Mouse (Mus musculus): ENCODE results near the gene Prl2c3.
"Not testable (repeated sequence)": the region's sequence is repeated elsewhere in the genome, so short reads cannot be mapped to it uniquely, and the experiment has no call there.

The Prl2c3 gene

DNA sequence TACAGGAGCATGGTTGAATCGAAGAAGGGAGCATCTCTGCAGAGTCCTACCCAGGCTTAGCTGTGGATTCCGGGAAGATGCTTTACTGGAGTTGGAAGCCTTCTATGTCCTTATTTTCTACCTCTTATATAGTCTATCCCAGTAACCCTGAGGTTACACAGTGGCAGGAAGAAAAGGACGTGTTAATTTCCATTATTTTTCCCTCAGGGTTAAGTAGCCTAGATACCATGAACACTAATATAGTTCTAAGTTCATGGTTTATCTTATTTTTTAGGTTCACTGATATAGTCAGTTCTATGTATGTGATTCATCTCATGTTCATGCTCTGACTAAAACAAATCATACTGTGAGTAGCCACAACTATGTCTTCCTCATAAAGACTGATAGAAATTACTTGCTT lies at the start of gene Prl2c3:
TSS of gene Prl2c3 (minus strand) at position 101 of the 400 bp plus-strand sequence.
- not testable (repeated sequence) for DNase-seq (ENCODE audit: low spot score)

DNA sequence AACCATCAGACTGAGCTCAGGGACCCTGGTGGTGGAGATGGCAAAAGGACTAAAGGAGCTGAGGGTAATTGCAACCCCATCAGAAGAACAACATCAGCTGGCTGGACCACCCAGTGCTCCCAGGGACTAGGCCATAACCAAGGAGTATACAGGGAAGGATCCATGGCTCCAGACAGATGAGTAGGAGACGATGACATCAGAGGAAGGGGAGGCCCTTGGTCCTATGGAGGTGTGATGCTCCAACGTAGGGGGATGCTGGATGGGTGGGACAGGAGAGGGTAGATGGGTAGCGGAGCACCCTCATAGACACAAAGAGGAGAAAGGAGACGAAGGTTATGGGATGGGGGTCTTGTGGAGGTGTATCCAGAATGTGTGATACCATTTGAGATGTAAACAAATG lies 48.4 kb upstream of the Prl2c3 start:
- not testable (repeated sequence) for DNase-seq (ENCODE audit: low spot score)

DNA sequence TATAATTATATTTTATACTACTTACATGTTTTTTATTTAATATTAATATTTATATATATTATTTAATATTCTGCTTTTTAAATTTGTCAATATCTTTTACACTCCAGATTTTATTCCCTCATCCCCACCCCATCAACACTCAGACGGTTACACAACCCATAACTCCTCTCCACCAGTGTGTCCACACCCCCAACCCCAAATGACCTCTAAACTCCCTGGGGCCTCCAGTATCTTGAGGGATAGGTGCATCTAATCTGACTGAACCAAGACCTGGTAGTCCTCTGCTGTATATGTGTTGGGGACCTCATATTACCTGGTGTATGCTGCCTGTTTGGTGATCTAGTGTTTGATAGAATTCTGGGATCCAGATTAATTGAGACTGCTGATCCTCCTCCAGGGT lies 44.8 kb upstream of the Prl2c3 start:
- not testable (repeated sequence) for DNase-seq (ENCODE audit: low spot score)

GRCm38 (mm10) chr13:12837546-12837945 lies 37.7 kb upstream of the Prl2c3 start:
- not testable (repeated sequence) for DNase-seq (ENCODE audit: low spot score)

DNA sequence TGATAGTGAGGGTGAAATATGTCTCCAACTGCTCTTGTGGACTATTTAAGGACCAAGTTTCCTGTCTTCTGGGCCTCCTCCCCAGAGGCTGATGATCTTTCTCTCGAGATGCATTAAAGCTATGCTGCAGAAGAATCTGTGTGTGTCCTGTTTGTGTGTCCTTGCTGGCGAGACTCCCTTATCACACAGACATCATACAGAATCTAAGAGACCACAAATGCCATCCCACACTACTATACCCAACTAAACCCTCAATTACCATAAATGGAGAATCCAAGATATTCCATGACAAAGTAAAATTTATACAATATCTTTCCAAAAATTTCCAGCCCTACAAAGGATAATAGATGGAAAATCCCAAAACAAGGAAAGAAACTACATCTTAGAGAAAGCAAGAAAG lies 31.9 kb upstream of the Prl2c3 start:
- no peak for DNase-seq (ENCODE audit: low spot score)

GRCm38 (mm10) chr13:12829031-12829430 lies 29.2 kb upstream of the Prl2c3 start:
- no peak for DNase-seq (ENCODE audit: low spot score)

DNA sequence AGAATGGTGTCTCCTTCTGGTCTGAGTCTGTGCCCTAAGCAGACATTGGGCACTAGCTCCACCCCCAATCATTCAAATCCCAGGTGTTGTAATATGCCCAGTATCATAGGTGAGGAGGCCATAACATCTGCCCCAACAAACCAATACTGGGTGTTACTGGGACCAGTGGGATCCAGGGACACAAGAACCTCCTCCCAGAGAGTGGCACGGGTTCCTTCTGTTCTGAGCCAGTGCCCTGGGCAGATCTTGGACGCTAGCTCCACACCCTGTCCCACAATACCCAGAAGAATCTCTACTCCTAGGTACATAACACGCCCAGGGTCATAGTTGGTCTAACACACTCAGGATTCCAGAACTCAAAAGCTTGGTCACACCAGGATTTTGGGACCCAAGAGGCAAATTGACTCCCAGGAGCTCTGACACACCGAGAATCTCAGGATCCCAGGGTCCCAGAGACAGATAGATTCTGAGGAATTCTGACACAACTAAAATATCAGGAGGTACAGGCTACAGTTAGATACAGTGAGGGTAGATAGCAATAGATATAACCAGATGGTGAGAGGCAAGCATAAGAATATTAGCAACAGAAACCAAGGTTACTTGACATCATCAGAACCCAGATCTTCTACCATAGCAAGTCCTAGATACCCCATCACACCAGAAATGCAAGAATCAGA lies 24.8 kb upstream of the Prl2c3 start:
- DNase-seq (ENCODE audit: low spot score): not testable (repeated sequence)

DNA sequence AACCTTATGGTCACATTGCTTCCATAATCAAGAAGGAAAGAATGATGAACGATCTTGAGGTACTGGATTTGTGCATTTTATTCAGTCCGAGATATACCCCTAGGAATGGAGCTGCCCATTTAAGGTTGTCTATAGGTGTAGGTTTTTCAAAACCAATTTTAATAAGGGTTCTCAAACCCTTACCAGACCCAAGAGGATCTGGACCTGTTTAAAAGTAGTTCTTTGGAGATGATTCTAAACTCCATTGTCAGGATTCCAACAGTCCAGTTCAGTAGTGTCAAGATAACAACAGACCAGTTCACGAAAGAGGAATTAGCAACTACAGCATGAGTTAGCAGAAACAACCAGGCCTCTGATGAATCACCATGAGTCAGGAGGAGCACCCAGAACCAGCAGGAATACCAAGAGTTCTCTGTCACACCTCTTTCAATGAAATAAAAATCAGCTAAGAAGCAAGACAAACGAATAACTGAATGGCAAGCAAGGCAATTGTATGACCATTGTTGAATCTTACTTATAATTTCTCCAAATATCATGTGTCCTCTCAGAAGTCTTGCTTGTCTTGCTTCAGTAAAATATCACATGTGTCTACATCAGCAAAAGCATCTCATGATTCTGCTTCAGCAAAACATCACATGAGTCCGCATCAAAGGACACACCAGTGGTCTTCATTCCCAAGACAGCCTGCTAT lies 14.0 kb upstream of the Prl2c3 start:
- DNase-seq (ENCODE audit: low spot score): not testable (repeated sequence)

- DNase-seq (ENCODE audit: low spot score): no peak
Measured at GRCm38 (mm10) chr13:12809591-12809990, 9.7 kb upstream of the Prl2c3 start.

- DNase-seq (ENCODE audit: low spot score): not testable (repeated sequence)
Measured at GRCm38 (mm10) chr13:12808793-12809512, 9.1 kb upstream of the Prl2c3 start.

DNA sequence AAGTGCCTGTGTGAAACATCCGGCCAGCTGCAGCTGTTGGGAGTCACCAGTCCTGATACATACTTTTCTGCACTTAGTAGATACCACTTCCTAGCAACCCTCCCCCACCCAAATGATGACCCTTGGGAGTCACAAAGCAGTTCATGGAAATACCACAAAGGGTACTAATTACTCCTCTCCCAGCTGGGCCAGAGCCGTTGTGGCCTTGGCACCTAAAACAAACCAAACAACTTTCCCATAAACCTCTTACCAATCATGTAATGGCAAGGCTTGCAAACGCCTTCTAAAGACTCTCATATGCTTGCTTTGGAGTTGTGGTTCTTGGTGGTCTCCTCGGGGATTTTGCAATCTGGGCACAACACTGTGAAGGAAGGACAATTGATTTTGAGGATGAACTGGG lies 6.6 kb upstream of the Prl2c3 start:
- not testable (repeated sequence) for DNase-seq (ENCODE audit: low spot score)

- not testable (repeated sequence) for DNase-seq (ENCODE audit: low spot score)
Measured at GRCm38 (mm10) chr13:12769442-12770091, 30.3 kb downstream of the Prl2c3 start.
